Mouse (Mus musculus): ENCODE data around the gene BC048403. TPM values are rescaled to one million over a fixed set of nuclear protein-coding genes. Genes with fewer than 3 reads are reported as not detected.

The BC048403 gene
- 1 to 10 TPM; 1.4 to 1.5 TPM for total RNA-seq (2021)

GRCm38 (mm10) chr10:121739548-121740505, at the start of gene BC048403:
BC048403 (plus strand) TSS chr10:121739937.
- intact Hi-C loops (cut with DNase I) = no loop called here
- peak; percentile 77 for DNase-seq (ENCODE audit: low spot score)

- intact Hi-C loops (cut with DNase I) = no loop called here
These were observed 46.7 kb upstream of the BC048403 start for GRCm38 (mm10) chr10:121692944-121693579.

DNA sequence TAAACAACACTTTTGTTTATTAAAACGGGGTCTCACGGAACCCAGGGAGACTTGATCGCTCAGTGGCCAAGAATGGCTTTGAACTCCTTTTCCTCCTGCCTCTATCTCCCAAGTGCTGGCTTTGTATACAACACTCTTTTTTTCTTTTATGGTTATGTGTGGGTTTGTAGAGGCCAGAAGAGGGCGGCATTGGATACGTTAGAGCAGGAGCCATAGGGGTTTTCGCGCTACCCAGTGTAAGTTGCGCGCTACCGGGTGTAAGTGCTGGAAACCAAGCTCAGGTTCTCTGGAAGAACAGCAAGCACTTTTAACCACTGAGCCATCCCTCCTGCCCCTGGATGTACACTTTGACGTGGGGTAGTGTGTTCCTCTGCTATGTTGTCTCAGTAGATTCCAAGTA, 45.2 kb upstream of the BC048403 start:
- DNase-seq (ENCODE audit: low spot score) = no peak
- intact Hi-C loops (cut with DNase I) = no loop called here

More at GRCm38 (mm10) chr10:121692944-121693579, 46.7 kb upstream of the BC048403 start:
- no peak for DNase-seq (ENCODE audit: low spot score)

DNA sequence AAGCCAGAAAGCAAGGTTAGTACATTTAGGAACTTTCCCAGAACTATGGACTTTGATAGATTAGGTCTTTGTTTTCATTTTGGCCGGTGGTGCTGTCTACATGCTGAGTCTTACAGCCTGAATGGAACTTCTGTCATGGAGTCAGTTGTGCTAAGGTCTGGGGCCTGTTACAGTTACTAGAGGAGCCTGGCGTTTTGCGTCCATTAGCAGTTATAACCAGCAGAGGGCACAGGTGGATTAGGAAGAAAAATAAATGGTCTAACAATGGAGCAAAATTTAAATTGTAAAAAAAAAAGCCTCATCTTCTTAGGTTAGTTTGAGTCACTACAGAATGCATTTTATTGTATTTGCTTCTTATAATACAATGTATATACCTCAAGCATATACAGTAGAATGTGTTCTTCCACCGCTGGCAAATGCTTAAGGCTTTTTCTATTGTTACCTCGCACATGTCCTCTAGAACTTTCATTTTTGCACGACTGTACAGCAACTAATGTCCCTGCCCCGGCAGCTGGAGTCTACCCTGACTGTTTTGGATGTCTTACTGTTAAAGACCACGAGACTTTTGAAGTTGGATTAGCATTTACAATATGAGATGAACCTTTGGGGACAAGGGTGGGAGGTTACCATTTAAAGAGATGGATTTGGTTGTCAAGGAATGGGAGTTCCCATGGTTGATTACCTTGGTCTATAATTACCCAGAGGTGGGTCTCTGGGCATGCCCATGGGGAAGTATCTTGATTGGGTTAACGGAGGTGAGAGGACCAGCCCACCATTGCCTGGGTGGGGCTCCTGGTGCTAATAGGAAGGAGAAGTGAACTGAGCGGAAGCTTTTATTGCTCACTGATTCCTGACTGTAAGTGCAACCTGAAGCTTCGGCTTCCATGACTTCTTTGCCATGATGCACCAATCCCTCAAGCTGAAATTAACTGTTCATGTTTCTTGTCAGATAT, 38.2 kb upstream of the BC048403 start:
- no peak for DNase-seq (ENCODE audit: low spot score)
- intact Hi-C loops (cut with DNase I) = loop anchor here (1.0 to 5.0 kb wide), 2 partner anchors 126 to 351 kb away; no protein-coding TSS in a partner anchor

DNA sequence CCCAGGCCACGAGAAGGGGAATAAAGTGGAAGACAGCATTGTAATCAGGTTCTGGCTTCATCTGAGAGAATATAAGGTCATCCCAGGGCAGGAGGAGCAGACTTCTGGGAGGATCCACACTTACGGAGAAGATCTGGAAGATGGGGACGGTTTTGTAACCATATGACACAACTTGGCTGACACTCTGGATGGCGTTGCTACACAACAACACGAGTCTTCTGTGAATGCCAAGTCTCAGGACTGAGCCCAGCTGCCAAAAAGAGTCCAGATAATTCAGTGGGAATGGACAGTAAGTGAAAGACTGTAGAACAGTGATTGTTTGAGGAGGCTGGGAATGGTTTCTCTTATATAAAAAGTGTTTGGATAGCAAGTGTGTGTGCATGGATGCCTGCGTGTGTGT, 36.1 kb upstream of the BC048403 start:
- intact Hi-C loops (cut with DNase I) = loop anchor here (5.0 kb wide), 1 partner anchor 124 kb away; no protein-coding TSS in a partner anchor
- DNase-seq (ENCODE audit: low spot score) = peak; percentile 51

DNA sequence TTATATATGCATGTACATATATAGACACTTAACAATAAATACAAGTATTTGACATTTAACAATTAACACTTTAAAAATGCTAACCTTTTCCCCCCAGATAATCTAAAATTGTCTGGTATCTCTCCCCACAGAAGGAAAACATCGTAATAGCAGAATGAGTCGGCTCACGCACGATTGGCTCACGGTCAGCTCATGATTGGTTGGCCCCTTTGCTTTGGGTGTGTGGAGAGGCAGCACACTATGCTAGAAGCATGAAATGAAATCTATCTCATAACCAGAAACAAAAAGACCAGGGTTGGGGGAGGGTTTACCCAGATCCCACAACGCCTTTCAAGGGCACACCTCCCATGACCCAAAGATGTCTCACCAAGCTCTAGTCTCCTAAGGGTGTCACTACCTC, 34.9 kb upstream of the BC048403 start:
- DNase-seq (ENCODE audit: low spot score) = no peak
- intact Hi-C loops (cut with DNase I) = loop anchor here (5.0 kb wide), 1 partner anchor 122 kb away; no protein-coding TSS in a partner anchor

GRCm38 (mm10) chr10:121705399-121706163, 34.2 kb upstream of the BC048403 start:
- peak; percentile 24 for DNase-seq (ENCODE audit: low spot score)
- intact Hi-C loops (cut with DNase I) = no loop called here

DNA sequence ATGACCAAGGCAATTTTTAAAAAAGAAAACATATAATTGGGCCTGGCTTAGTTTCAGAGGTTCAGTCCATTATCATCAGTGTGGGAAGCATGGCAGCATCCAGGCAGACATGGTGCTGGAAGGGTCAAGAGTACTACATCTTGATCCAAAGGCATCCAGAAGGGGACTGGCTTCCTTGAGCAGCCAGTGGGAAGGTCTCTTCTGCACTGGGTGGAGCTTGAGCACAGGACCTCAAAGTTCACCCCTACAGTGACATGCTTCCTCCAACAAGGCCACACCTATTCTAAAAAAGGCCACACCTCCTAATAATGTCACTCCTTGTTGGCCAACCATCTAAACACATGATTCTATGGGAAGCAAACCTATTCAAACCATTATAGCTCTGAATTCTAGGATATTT, 22.9 kb upstream of the BC048403 start:
- no peak for DNase-seq (ENCODE audit: low spot score)
- intact Hi-C loops (cut with DNase I) = no loop called here

DNA sequence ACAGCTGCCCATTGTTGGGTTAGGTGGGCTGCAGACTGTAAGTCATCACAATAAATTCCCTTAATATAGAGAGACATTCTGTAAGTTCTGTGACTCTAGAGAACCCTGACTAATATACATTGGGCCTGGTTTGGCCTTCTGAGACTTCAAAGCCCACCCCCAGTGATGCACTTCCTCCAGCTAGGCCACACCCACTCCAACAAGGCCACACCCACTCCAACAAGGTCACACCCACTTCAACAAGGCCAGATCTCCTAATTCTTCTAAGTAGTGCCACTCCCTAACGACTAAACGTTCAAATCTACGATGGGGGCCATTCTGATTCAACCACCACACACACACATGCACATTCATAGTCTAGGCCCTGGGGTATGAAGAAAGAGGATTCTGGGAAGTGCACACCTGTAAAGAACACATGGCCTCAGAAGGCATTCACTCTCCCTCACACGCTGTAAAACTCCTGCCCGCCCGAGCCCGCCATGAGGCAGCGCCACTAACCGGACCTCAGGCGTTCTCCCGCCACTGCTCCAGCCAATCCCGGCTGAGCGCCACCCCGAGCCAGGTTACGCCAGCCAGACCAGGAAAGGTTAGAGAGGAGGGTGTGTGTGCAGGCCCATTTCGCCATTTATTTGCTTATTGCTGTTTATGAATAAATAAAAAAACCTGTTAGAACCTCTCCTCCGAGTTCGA, 20.7 kb upstream of the BC048403 start:
- intact Hi-C loops (cut with DNase I) = no loop called here
- no peak for DNase-seq (ENCODE audit: low spot score)

- intact Hi-C loops (cut with DNase I) = no loop called here
- DNase-seq (ENCODE audit: low spot score) = no peak
These were observed 19.0 kb upstream of the BC048403 start for GRCm38 (mm10) chr10:121720701-121721100.

GRCm38 (mm10) chr10:121726505-121726904, 13.2 kb upstream of the BC048403 start:
- intact Hi-C loops (cut with DNase I) = no loop called here
- DNase-seq (ENCODE audit: low spot score) = no peak

DNA sequence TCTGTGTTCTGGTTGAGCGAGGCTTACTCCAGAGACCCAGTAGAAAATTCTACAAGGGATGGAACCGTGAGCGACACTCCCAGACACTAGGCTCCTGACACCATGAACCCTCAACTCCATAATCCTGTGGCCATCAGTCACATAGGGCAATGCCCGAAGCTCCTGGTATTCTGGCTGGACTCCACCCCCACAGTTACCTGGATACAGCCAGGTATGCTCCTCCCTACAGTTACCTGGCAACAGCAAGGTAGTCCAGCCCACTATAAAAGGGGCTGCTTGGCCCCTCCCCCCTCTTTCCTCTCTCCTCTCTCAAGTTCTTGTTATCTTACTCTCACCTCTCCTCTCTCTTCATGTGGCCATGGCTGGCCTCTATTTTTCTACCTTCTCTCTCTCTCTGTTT, 12.6 kb upstream of the BC048403 start:
- no peak for DNase-seq (ENCODE audit: low spot score)
- intact Hi-C loops (cut with DNase I) = no loop called here

DNA sequence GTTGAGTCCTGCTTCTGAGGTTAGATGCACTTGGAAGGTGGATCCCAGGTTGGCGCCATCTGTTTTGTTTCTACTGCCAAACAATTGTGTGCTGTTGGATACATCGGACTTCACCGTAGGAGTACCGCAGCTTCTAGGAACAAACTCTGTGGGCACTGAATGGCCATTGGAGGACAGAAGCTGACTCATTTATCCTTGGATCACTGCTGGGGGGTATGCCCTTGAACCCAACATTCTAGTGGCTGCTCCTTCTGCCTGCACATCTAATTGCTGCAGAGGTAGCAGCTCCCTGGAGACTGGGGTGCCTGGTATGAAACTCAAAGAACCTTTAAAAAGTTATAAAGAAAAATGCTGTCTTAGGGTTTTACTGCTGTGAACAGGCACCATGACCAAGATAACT, 11.5 kb upstream of the BC048403 start:
- intact Hi-C loops (cut with DNase I) = no loop called here
- no peak for DNase-seq (ENCODE audit: low spot score)

GRCm38 (mm10) chr10:121731048-121731725, 8.6 kb upstream of the BC048403 start:
- no peak for DNase-seq (ENCODE audit: low spot score)
- intact Hi-C loops (cut with DNase I) = no loop called here

DNA sequence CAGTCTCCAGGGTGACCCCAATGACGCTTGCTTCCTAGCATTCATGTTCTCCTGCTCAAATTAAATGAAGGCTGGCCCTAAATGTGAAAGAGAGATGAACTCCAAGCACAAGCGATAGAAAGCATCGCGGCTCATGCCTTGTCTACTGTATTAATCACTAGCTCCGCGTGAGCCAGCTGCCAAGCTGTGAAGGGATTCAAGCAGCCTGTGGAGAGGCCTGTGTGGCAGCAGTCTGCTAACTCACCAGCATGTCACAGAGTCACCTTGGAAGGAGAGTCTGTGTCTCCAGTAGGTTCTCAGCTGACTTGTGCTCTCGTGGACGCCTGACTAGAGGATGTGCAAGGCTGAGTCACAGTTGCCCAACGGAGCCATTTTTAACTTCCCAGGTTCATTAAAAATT, 7.2 kb upstream of the BC048403 start:
- intact Hi-C loops (cut with DNase I) = no loop called here
- no peak for DNase-seq (ENCODE audit: low spot score)

- DNase-seq (ENCODE audit: low spot score) = no peak
- intact Hi-C loops (cut with DNase I) = no loop called here
These were observed 2.5 kb upstream of the BC048403 start for GRCm38 (mm10) chr10:121737256-121737655.

- intact Hi-C loops (cut with DNase I) = no loop called here
- no peak for DNase-seq (ENCODE audit: low spot score)
These were observed 2.6 kb downstream of the BC048403 start for GRCm38 (mm10) chr10:121742336-121742735.

DNA sequence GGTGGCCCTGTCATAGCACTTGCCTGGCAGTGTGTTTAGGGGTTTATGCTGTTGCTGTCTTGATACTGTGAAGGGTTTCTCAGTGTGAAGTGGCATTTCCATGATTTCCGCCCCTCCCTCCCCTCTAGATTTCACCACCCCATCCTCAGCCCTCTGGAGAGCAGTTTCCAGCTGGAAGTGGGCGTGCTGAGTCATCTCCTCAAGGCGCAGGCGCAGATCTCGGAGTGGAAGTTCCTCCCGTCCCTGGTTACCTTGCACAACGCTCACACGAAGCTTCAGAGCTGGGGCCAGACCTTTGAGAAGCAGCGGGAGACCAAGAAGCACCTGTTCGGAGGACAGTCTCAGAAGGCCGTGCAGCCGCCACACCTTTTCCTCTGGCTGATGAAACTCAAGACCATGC, 10.4 kb downstream of the BC048403 start:
- intact Hi-C loops (cut with DNase I) = no loop called here
- no peak for DNase-seq (ENCODE audit: low spot score)
